16 mouse cellular contexts compared by ENCODE assay signal in the genomic region with DNA sequence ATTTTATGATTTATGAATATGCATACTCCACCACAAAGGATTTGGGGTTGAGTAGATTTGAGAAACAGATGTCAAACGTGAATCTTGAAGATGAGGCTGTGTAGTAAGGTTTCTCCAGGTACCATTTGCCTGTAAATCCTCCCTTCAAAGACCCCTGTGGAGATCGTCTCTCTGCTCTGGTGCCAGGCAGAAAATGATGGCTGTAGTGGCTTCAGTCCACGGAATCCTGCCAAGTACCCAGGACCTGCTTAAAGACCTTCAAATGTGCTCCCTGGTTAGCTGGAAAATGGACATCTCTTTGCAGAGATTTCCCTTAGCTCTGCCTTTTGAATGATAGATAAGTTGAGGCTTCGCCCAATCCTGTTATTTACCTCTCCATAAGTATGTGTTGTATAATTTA.
"Had no signal": no experiment of that assay in that cellular context is flagged by ENCODE, and none has a peak within 500 bp of the region (broad histone marks: within the 10 kb centered on the region; RNA-seq: fewer than 3 reads in every experiment).

No protein-coding gene starts in this region.

- DNase-seq: heart, postnatal 10 days; heart, postnatal 14 days; heart, postnatal 36 days; heart, postnatal 4 days; kidney, adult 11 months; kidney, adult 18-20 months; kidney, adult 2 months; kidney, adult 8-10 months; kidney, adult 9 months; kidney, postnatal 10 days; kidney, postnatal 14 days; kidney, postnatal 25 days; kidney, postnatal 36 days; kidney, postnatal 4 days; layer of hippocampus, adult 9-11 months; layer of hippocampus, postnatal 36 days had no signal
